Mouse (Mus musculus): ENCODE results near the gene Trmt1.

- TF ChIP-seq EP300 (IDR thresholded peaks at IDR 0.05), result no peak
- TF ChIP-seq CTCF (IDR thresholded peaks at IDR 0.05), result peak; percentile 28
These were observed 17.6 kb downstream of the Trmt1 start for GRCm38 (mm10) chr8:84703466-84704249.

Data from lung, postnatal 0 days (tissue).